Mouse (Mus musculus) limb, embryonic 14.5 days (tissue): ENCODE results near the gene Olfr1143. TPM values are rescaled to one million over a fixed set of nuclear protein-coding genes. Genes with fewer than 3 reads are reported as not detected.

Experiments used
- ATAC-seq: fragments of 200-750 bp; cut with Nextera tagmentation; 2 replicates; pipeline ENCODE4 v1.8.0; 2017; ENCODE audit warnings: low read depth, moderate number of reproducible peaks, moderate TSS enrichment; ENCODE audit not compliant: low FRiP score
- DNase-seq: peaks from one replicate; pipeline ENCODE4 v3.0.0-alpha.2; 2015; ENCODE audit warnings: low spot score
- H3K27ac ChIP-seq: fragments of 300-500 bp; sonication (generic); replicated peaks from 2 replicates; pipeline ENCODE4 v1.5.1; 2014; ENCODE audit warnings: low read depth, mild to moderate bottlenecking, low read length, moderate library complexity, mixed read lengths
- H3K27me3 ChIP-seq: fragments of 300-500 bp; sonication (generic); 2 replicates; pipeline ENCODE4 v1.6.1; 2014; ENCODE audit warnings: low read length, mixed read lengths; ENCODE audit not compliant: control insufficient read depth, insufficient read depth
- H3K36me3 ChIP-seq: fragments of 300-500 bp; sonication (generic); 2 replicates; pipeline ENCODE4 v1.6.1; 2014; ENCODE audit warnings: mild to moderate bottlenecking, low read length, moderate library complexity, mixed read lengths; ENCODE audit not compliant: control insufficient read depth, insufficient read depth
- H3K4me1 ChIP-seq: fragments of 300-500 bp; sonication (generic); 2 replicates; pipeline ENCODE4 v1.6.1; 2014; ENCODE audit warnings: antibody characterized with exemption, low read length, mixed read lengths; ENCODE audit not compliant: control insufficient read depth, insufficient read depth
- H3K4me2 ChIP-seq: fragments of 300-500 bp; sonication (generic); replicated peaks from 2 replicates; pipeline ENCODE4 v1.6.1; 2014; ENCODE audit warnings: low read depth, mild to moderate bottlenecking, low read length, moderate library complexity; ENCODE audit not compliant: severe bottlenecking
- H3K4me3 ChIP-seq: fragments of 300-500 bp; sonication (generic); replicated peaks from 2 replicates; pipeline ENCODE4 v1.5.1; 2014; ENCODE audit warnings: low read length
- H3K9ac ChIP-seq: fragments of 300-500 bp; sonication (generic); 2 replicates; pipeline ENCODE4 v1.6.1; 2014; ENCODE audit warnings: mild to moderate bottlenecking, low read depth, low read length, moderate library complexity; ENCODE audit not compliant: severe bottlenecking
- H3K9me3 ChIP-seq: fragments of 300-500 bp; sonication (generic); 2 replicates; pipeline ENCODE4 v1.6.1; 2016; ENCODE audit warnings: low read length; ENCODE audit not compliant: control insufficient read depth
- POLR2A ChIP-seq: fragments of 200-500 bp; IDR thresholded peaks from 2 replicates; pipeline ENCODE4 v1.8.0; 2012; ENCODE audit warnings: inconsistent platforms, mild to moderate bottlenecking, moderate library complexity, borderline replicate concordance; ENCODE audit not compliant: insufficient read depth, insufficient read length; ENCODE audit errors: extremely low read depth
- WGBS: fragments of 180-500 bp; shearing (Covaris S2); extraction: QIAGEN DNeasy Blood & Tissue Kit; methylation state at CpG from one replicate; pipeline ENCODE4 v1.1.7; 2014; 5-methylcytosine and 5-hydroxymethylcytosine counted together
- polyA plus RNA-seq, 2 experiments: library from polyadenylated mRNA; depleted of rRNA in 1 of 2; stranded (reverse) in 1 of 2; unstranded in 1 of 2; fragments of >200 nt; fragmentation: Nextera tagmentation in 1 of 2; extraction: Ambion mirVana in 1 of 2; gene quantifications; 2 replicates each; pipeline versions ENCODE4 v1.2.1 to v1.2.3; 2012 to 2014

Olfr1143 gene
- polyA plus RNA-seq, 2 experiments: not detected

DNA sequence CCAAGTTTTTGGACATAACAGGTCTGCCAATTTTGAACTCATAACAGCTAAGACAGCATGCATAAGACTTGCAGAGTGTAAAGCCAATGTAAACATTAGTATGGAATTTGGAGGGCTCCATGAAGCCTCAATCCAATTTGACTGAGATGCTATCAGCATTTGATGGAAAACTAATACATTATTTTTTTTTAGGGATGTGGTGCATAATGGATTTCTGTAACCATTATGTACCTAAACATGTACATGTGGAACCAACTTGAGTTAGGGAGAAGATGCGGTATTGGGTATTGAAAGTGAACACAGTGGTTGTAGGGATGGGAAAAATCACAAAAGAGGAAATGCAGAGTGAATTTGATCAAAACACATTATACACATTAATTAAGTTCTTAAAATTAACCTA lies 29.8 kb downstream of the Olfr1143 start, which contains the start of gene Olfr1148:
Olfr1148 (plus strand) TSS at position 301 of the 400 bp plus-strand sequence.
- Histone ChIP-seq H3K9me3 (no peaks in the 10 kb centered on the region), H3K36me3 (no peaks in the 10 kb centered on the region), H3K9ac (no peak within 1 kb of the TSS), H3K4me2 (no peak within 1 kb of the TSS), H3K27me3 (no peaks in the 10 kb centered on the region), H3K4me3 (no peak within 1 kb of the TSS), H3K27ac (no peak within 1 kb of the TSS), H3K4me1 (no peaks in the 10 kb centered on the region)
- DNase-seq (no peak), ATAC-seq (no peak)
- 84% methylated on average over 1 of the region's 1 CpGs for WGBS
- TF ChIP-seq POLR2A: no peak

DNA sequence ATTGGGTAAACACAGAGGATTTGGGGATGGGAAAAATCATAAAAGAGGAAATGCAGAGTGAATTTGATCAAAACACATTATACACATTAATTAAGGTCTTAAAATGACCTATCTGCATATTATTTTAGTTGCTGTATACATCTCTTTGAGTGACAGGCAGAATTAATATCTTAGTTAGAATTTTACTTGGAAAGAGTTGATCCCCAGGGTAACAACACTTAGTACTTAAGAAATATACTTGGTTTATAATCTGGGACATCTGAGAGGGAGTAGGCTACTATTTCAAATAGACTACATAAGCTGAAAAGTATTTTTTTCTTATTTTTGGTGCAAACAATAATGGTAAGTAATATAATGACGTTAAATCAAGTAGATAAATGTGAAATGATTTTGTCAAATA lies 43.3 kb downstream of the Olfr1143 start, which contains the start of gene Olfr1150-ps1:
Olfr1150-ps1 (plus strand) TSS at position 301 of the 400 bp plus-strand sequence.
- no peaks in the 10 kb centered on the region for H3K4me1 ChIP-seq
- TF ChIP-seq POLR2A: no peak
- H3K27ac ChIP-seq: no peak within 1 kb of the TSS
- 67% methylated on average over 1 of the region's 1 CpGs for WGBS
- H3K4me3 ChIP-seq: no peak within 1 kb of the TSS
- DNase-seq: no peak
- no peak within 1 kb of the TSS for H3K4me2 ChIP-seq
- H3K27me3 ChIP-seq: no peaks in the 10 kb centered on the region
- H3K9me3 ChIP-seq: no peaks in the 10 kb centered on the region
- H3K36me3 ChIP-seq: no peaks in the 10 kb centered on the region
- no peak within 1 kb of the TSS for H3K9ac ChIP-seq
- ATAC-seq: no peak

Other genes starting within 250 kb of the Olfr1143 start
- not detected in 2 replicates for gene Olfr1129, start 226.7 kb upstream of the Olfr1143 start, polyA plus RNA-seq (2012; rRNA removed)
- not detected in 2 replicates for gene Olfr1129, start 226.7 kb upstream of the Olfr1143 start, polyA plus RNA-seq (2014; fragmentation: Nextera tagmentation; extraction: Ambion mirVana)
- not detected in 2 replicates for gene Olfr1130, start 194.4 kb upstream of the Olfr1143 start, polyA plus RNA-seq (2012; rRNA removed)
- not detected in 2 replicates for gene Olfr1130, start 194.4 kb upstream of the Olfr1143 start, polyA plus RNA-seq (2014; fragmentation: Nextera tagmentation; extraction: Ambion mirVana)
- not detected in 2 replicates for gene Olfr1131, start 173.5 kb upstream of the Olfr1143 start, polyA plus RNA-seq (2012; rRNA removed)
- not detected in 2 replicates for gene Olfr1131, start 173.5 kb upstream of the Olfr1143 start, polyA plus RNA-seq (2014; fragmentation: Nextera tagmentation; extraction: Ambion mirVana)
- gene Olfr1132, start 163.1 kb upstream of the Olfr1143 start, polyA plus RNA-seq (2012; rRNA removed): not detected in 2 replicates
- not detected in 2 replicates for gene Olfr1132, start 163.1 kb upstream of the Olfr1143 start, polyA plus RNA-seq (2014; fragmentation: Nextera tagmentation; extraction: Ambion mirVana)
- not detected in 2 replicates for gene Olfr1133, start 153.2 kb upstream of the Olfr1143 start, polyA plus RNA-seq (2012; rRNA removed)
- not detected in 2 replicates for gene Olfr1133, start 153.2 kb upstream of the Olfr1143 start, polyA plus RNA-seq (2014; fragmentation: Nextera tagmentation; extraction: Ambion mirVana)
- gene Olfr1134, start 142.1 kb upstream of the Olfr1143 start, polyA plus RNA-seq (2012; rRNA removed): not detected in 2 replicates
- not detected in 2 replicates for gene Olfr1134, start 142.1 kb upstream of the Olfr1143 start, polyA plus RNA-seq (2014; fragmentation: Nextera tagmentation; extraction: Ambion mirVana)
- gene Olfr1135, start 126.9 kb upstream of the Olfr1143 start, polyA plus RNA-seq (2012; rRNA removed): not detected in 2 replicates
- gene Olfr1135, start 126.9 kb upstream of the Olfr1143 start, polyA plus RNA-seq (2014; fragmentation: Nextera tagmentation; extraction: Ambion mirVana): not detected in 2 replicates
- not detected in 2 replicates for gene Olfr1136, start 106.6 kb upstream of the Olfr1143 start, polyA plus RNA-seq (2012; rRNA removed)
- gene Olfr1136, start 106.6 kb upstream of the Olfr1143 start, polyA plus RNA-seq (2014; fragmentation: Nextera tagmentation; extraction: Ambion mirVana): not detected in 2 replicates
- gene Olfr1137, start 87.4 kb upstream of the Olfr1143 start, polyA plus RNA-seq (2012; rRNA removed): not detected in 2 replicates
- gene Olfr1137, start 87.4 kb upstream of the Olfr1143 start, polyA plus RNA-seq (2014; fragmentation: Nextera tagmentation; extraction: Ambion mirVana): not detected in 2 replicates
- not detected in 2 replicates for gene Olfr1138, start 60.6 kb upstream of the Olfr1143 start, polyA plus RNA-seq (2012; rRNA removed)
- gene Olfr1138, start 60.6 kb upstream of the Olfr1143 start, polyA plus RNA-seq (2014; fragmentation: Nextera tagmentation; extraction: Ambion mirVana): not detected in 2 replicates
- gene Olfr1140, start 56.8 kb upstream of the Olfr1143 start, polyA plus RNA-seq (2012; rRNA removed): not detected in 2 replicates
- gene Olfr1140, start 56.8 kb upstream of the Olfr1143 start, polyA plus RNA-seq (2014; fragmentation: Nextera tagmentation; extraction: Ambion mirVana): not detected in 2 replicates
- not detected in 2 replicates for gene Olfr1141, start 46.6 kb upstream of the Olfr1143 start, polyA plus RNA-seq (2012; rRNA removed)
- not detected in 2 replicates for gene Olfr1141, start 46.6 kb upstream of the Olfr1143 start, polyA plus RNA-seq (2014; fragmentation: Nextera tagmentation; extraction: Ambion mirVana)
- not detected in 2 replicates for gene Olfr152, start 21.1 kb upstream of the Olfr1143 start, polyA plus RNA-seq (2012; rRNA removed)
- gene Olfr152, start 21.1 kb upstream of the Olfr1143 start, polyA plus RNA-seq (2014; fragmentation: Nextera tagmentation; extraction: Ambion mirVana): not detected in 2 replicates
- not detected in 2 replicates for gene Olfr1145, start 9.2 kb downstream of the Olfr1143 start, polyA plus RNA-seq (2012; rRNA removed)
- not detected in 2 replicates for gene Olfr1145, start 9.2 kb downstream of the Olfr1143 start, polyA plus RNA-seq (2014; fragmentation: Nextera tagmentation; extraction: Ambion mirVana)
- not detected in 2 replicates for gene Olfr1148, start 29.9 kb downstream of the Olfr1143 start, polyA plus RNA-seq (2012; rRNA removed)
- not detected in 2 replicates for gene Olfr1148, start 29.9 kb downstream of the Olfr1143 start, polyA plus RNA-seq (2014; fragmentation: Nextera tagmentation; extraction: Ambion mirVana)
- gene Olfr1150-ps1, start 43.4 kb downstream of the Olfr1143 start, polyA plus RNA-seq (2012; rRNA removed): not detected in 2 replicates
- not detected in 2 replicates for gene Olfr1150-ps1, start 43.4 kb downstream of the Olfr1143 start, polyA plus RNA-seq (2014; fragmentation: Nextera tagmentation; extraction: Ambion mirVana)
- not detected in 2 replicates for gene Olfr1151, start 55.3 kb downstream of the Olfr1143 start, polyA plus RNA-seq (2012; rRNA removed)
- not detected in 2 replicates for gene Olfr1151, start 55.3 kb downstream of the Olfr1143 start, polyA plus RNA-seq (2014; fragmentation: Nextera tagmentation; extraction: Ambion mirVana)
- not detected in 2 replicates for gene Olfr1152, start 65.9 kb downstream of the Olfr1143 start, polyA plus RNA-seq (2012; rRNA removed)
- gene Olfr1152, start 65.9 kb downstream of the Olfr1143 start, polyA plus RNA-seq (2014; fragmentation: Nextera tagmentation; extraction: Ambion mirVana): not detected in 2 replicates
- gene Olfr1153, start 94.4 kb downstream of the Olfr1143 start, polyA plus RNA-seq (2012; rRNA removed): not detected in 2 replicates
- not detected in 2 replicates for gene Olfr1153, start 94.4 kb downstream of the Olfr1143 start, polyA plus RNA-seq (2014; fragmentation: Nextera tagmentation; extraction: Ambion mirVana)
- not detected in 2 replicates for gene Olfr1154, start 104.6 kb downstream of the Olfr1143 start, polyA plus RNA-seq (2012; rRNA removed)
- gene Olfr1154, start 104.6 kb downstream of the Olfr1143 start, polyA plus RNA-seq (2014; fragmentation: Nextera tagmentation; extraction: Ambion mirVana): not detected in 2 replicates
- not detected in 2 replicates for gene Olfr1155, start 144.5 kb downstream of the Olfr1143 start, polyA plus RNA-seq (2012; rRNA removed)
- not detected in 2 replicates for gene Olfr1155, start 144.5 kb downstream of the Olfr1143 start, polyA plus RNA-seq (2014; fragmentation: Nextera tagmentation; extraction: Ambion mirVana)
- not detected in 2 replicates for gene Olfr1156, start 152.5 kb downstream of the Olfr1143 start, polyA plus RNA-seq (2012; rRNA removed)
- gene Olfr1156, start 152.5 kb downstream of the Olfr1143 start, polyA plus RNA-seq (2014; fragmentation: Nextera tagmentation; extraction: Ambion mirVana): not detected in 2 replicates
- not detected in 2 replicates for gene Olfr1157, start 167.7 kb downstream of the Olfr1143 start, polyA plus RNA-seq (2012; rRNA removed)
- not detected in 2 replicates for gene Olfr1157, start 167.7 kb downstream of the Olfr1143 start, polyA plus RNA-seq (2014; fragmentation: Nextera tagmentation; extraction: Ambion mirVana)
- not detected in 2 replicates for gene Olfr74, start 174.1 kb downstream of the Olfr1143 start, polyA plus RNA-seq (2012; rRNA removed)
- gene Olfr74, start 174.1 kb downstream of the Olfr1143 start, polyA plus RNA-seq (2014; fragmentation: Nextera tagmentation; extraction: Ambion mirVana): not detected in 2 replicates
- gene Olfr1158, start 189.5 kb downstream of the Olfr1143 start, polyA plus RNA-seq (2012; rRNA removed): not detected in 2 replicates
- gene Olfr1158, start 189.5 kb downstream of the Olfr1143 start, polyA plus RNA-seq (2014; fragmentation: Nextera tagmentation; extraction: Ambion mirVana): not detected in 2 replicates
- gene Olfr1160, start 207.7 kb downstream of the Olfr1143 start, polyA plus RNA-seq (2012; rRNA removed): not detected in 2 replicates
- gene Olfr1160, start 207.7 kb downstream of the Olfr1143 start, polyA plus RNA-seq (2014; fragmentation: Nextera tagmentation; extraction: Ambion mirVana): not detected in 2 replicates
- not detected in 2 replicates for gene Olfr1161, start 222.2 kb downstream of the Olfr1143 start, polyA plus RNA-seq (2012; rRNA removed)
- not detected in 2 replicates for gene Olfr1161, start 222.2 kb downstream of the Olfr1143 start, polyA plus RNA-seq (2014; fragmentation: Nextera tagmentation; extraction: Ambion mirVana)
- gene Olfr73, start 237.1 kb downstream of the Olfr1143 start, polyA plus RNA-seq (2012; rRNA removed): not detected in 2 replicates
- not detected in 2 replicates for gene Olfr73, start 237.1 kb downstream of the Olfr1143 start, polyA plus RNA-seq (2014; fragmentation: Nextera tagmentation; extraction: Ambion mirVana)